Mouse (Mus musculus) MEL (cell line): ENCODE results near the gene 1600014C10Rik. TPM values are rescaled to one million over a fixed set of nuclear protein-coding genes. Genes with fewer than 3 reads are reported as not detected.

ENCODE experiments used
- DNase-seq: peaks from one replicate; pipeline ENCODE4 v3.0.0; 2011; ENCODE audit warnings: low read depth, low spot score
- H3K27ac ChIP-seq: 2 replicates; pipeline ENCODE4 v1.5.1; 2012; ENCODE audit warnings: low read depth, mild to moderate bottlenecking, control low read depth, low read length, moderate library complexity; ENCODE audit not compliant: control insufficient read depth
- H3K27me3 ChIP-seq, 2 experiments: fragments of 150-350 bp in 1 of 2; sonication (generic) in 1 of 2; 2 replicates each; pipeline ENCODE4 v1.6.1; 2012; ENCODE audit warnings: low read length in 2 of 2, mild to moderate bottlenecking in 2 of 2, improper control_type of control experiment in 1 of 2, moderate library complexity in 1 of 2; ENCODE audit not compliant: insufficient read depth in 2 of 2, control insufficient read depth in 1 of 2
- H3K36me3 ChIP-seq, 2 experiments: 2 replicates each; pipeline ENCODE4 v1.6.1; 2012 to 2014; ENCODE audit warnings: low read length in 2 of 2, improper control_type of control experiment in 1 of 2, inconsistent platforms in 1 of 2, mild to moderate bottlenecking in 1 of 2; ENCODE audit not compliant: insufficient read depth in 2 of 2, control insufficient read depth in 1 of 2
- H3K4me1 ChIP-seq, 2 experiments: fragments of 150-350 bp in 1 of 2; sonication (generic) in 1 of 2; 2 replicates each; pipeline ENCODE4 v1.6.1; 2012; ENCODE audit warnings: low read length in 2 of 2, improper control_type of control experiment in 1 of 2, mild to moderate bottlenecking in 1 of 2; ENCODE audit not compliant: insufficient read depth in 2 of 2, control insufficient read depth in 1 of 2
- H3K4me3 ChIP-seq, 2 experiments: fragments of 150-350 bp in 1 of 2; sonication (generic) in 1 of 2; 2 replicates each; pipeline ENCODE4 v1.5.1; 2012; ENCODE audit warnings: low read depth in 2 of 2, low read length in 2 of 2, mild to moderate bottlenecking in 2 of 2, moderate library complexity in 2 of 2, control low read depth in 1 of 2, improper control_type of control experiment in 1 of 2; ENCODE audit not compliant: control insufficient read depth in 1 of 2, insufficient read depth in 1 of 2
- H3K79me2 ChIP-seq: 2 replicates; pipeline ENCODE4 v1.6.1; 2012; ENCODE audit warnings: mild to moderate bottlenecking, low read length, moderate library complexity; ENCODE audit not compliant: control insufficient read depth, poor library complexity, insufficient read depth
- H3K9ac ChIP-seq: 2 replicates; pipeline ENCODE4 v1.6.1; 2012; ENCODE audit warnings: low read depth, mild to moderate bottlenecking, control low read depth, low read length, moderate library complexity; ENCODE audit not compliant: control insufficient read depth, poor library complexity, severe bottlenecking
- H3K9me3 ChIP-seq: fragments of 150-350 bp; sonication (generic); replicated peaks from 2 replicates; pipeline ENCODE4 v1.6.1; 2012; ENCODE audit warnings: mild to moderate bottlenecking, low read length, improper control_type of control experiment, moderate library complexity; ENCODE audit not compliant: insufficient read depth
- CTCF ChIP-seq, 3 experiments: IDR thresholded peaks in 2 of 3; conservative IDR thresholded peaks in 1 of 3; 2 replicates each; pipeline ENCODE4 v1.5.1; 2011 to 2012; ENCODE audit warnings: low read length in 3 of 3, low read depth in 2 of 3, mild to moderate bottlenecking in 2 of 3, improper control_type of control experiment in 1 of 3, inconsistent platforms in 1 of 3, mixed read lengths in 1 of 3, moderate library complexity in 1 of 3; ENCODE audit not compliant: control insufficient read depth in 1 of 3, insufficient read depth in 1 of 3, poor library complexity in 1 of 3, severe bottlenecking in 1 of 3
- E2F4 ChIP-seq: IDR thresholded peaks from 2 replicates; pipeline ENCODE4 v1.6.1; 2011; ENCODE audit warnings: low read depth, low read length, improper control_type of control experiment, borderline replicate concordance
- ELF1 ChIP-seq: IDR thresholded peaks from 2 replicates; pipeline ENCODE4 v1.6.1; 2014; ENCODE audit warnings: low read depth, mild to moderate bottlenecking, inconsistent platforms, low read length, improper control_type of control experiment, moderate library complexity
- JUND ChIP-seq: IDR thresholded peaks from 2 replicates; pipeline ENCODE4 v1.6.1; 2011; ENCODE audit warnings: low read depth, mild to moderate bottlenecking, improper control_type of control experiment, low read length
- MAFK ChIP-seq: IDR thresholded peaks from 2 replicates; pipeline ENCODE4 v1.6.1; 2011; ENCODE audit warnings: low read depth, mild to moderate bottlenecking, low read length, improper control_type of control experiment, borderline replicate concordance
- MEF2A ChIP-seq: IDR thresholded peaks from 2 replicates; pipeline ENCODE4 v1.6.1; 2014; ENCODE audit warnings: low read depth, mild to moderate bottlenecking, inconsistent platforms, low read length, improper control_type of control experiment; ENCODE audit not compliant: poor library complexity, insufficient replicate concordance, severe bottlenecking; ENCODE audit errors: extremely low read depth
- MXI1 ChIP-seq: IDR thresholded peaks from 2 replicates; pipeline ENCODE4 v1.6.1; 2011; ENCODE audit warnings: mild to moderate bottlenecking, low read depth, low read length, improper control_type of control experiment
- MYB ChIP-seq: IDR thresholded peaks from 2 replicates; pipeline ENCODE4 v1.6.1; 2011; ENCODE audit warnings: mild to moderate bottlenecking, low read depth, low read length, improper control_type of control experiment
- NELFE ChIP-seq: IDR thresholded peaks from 2 replicates; pipeline ENCODE4 v1.6.1; 2011; ENCODE audit warnings: low read depth, low read length, improper control_type of control experiment
- NRF1 ChIP-seq: IDR thresholded peaks from 2 replicates; pipeline ENCODE4 v1.6.1; 2014; ENCODE audit warnings: low read depth, mild to moderate bottlenecking, inconsistent platforms, low read length, improper control_type of control experiment, moderate library complexity; ENCODE audit not compliant: poor library complexity, insufficient read depth, severe bottlenecking
- POLR2AphosphoS2 ChIP-seq: IDR thresholded peaks from 2 replicates; pipeline ENCODE4 v1.6.1; 2011; ENCODE audit warnings: low read length, improper control_type of control experiment
- POLR2AphosphoS5 ChIP-seq: IDR thresholded peaks from 2 replicates; pipeline ENCODE4 v1.6.1; 2012; ENCODE audit warnings: low read depth, borderline replicate concordance, mild to moderate bottlenecking, inconsistent platforms, low read length, moderate library complexity, mixed read lengths
- SMC3 ChIP-seq: IDR thresholded peaks from 2 replicates; pipeline ENCODE4 v1.6.1; 2011; ENCODE audit warnings: low read depth, low read length, improper control_type of control experiment
- TAL1 ChIP-seq: IDR thresholded peaks from 2 replicates; pipeline ENCODE4 v1.6.1; 2012; ENCODE audit warnings: mild to moderate bottlenecking, inconsistent platforms, low read length, moderate library complexity, mixed read lengths
- TBP ChIP-seq: IDR thresholded peaks from 2 replicates; pipeline ENCODE4 v1.8.0; 2011; ENCODE audit warnings: low read depth, low read length, improper control_type of control experiment
- TCF12 ChIP-seq: IDR thresholded peaks from 2 replicates; pipeline ENCODE4 v1.6.1; 2014; ENCODE audit warnings: low read depth, mild to moderate bottlenecking, inconsistent platforms, low read length, improper control_type of control experiment, moderate library complexity
- USF1 ChIP-seq: IDR thresholded peaks from 2 replicates; pipeline ENCODE4 v1.6.1; 2014; ENCODE audit warnings: low read depth, mild to moderate bottlenecking, inconsistent platforms, low read length, improper control_type of control experiment, moderate library complexity
- USF2 ChIP-seq, 2 experiments: IDR thresholded peaks; 2 replicates each; pipeline ENCODE4 v1.6.1; 2011 to 2012; ENCODE audit warnings: improper control_type of control experiment in 2 of 2, low read length in 2 of 2, borderline replicate concordance in 1 of 2, inconsistent platforms in 1 of 2, low read depth in 1 of 2, mild to moderate bottlenecking in 1 of 2; ENCODE audit not compliant: insufficient read depth in 1 of 2
- ZKSCAN1 ChIP-seq: IDR thresholded peaks from 2 replicates; pipeline ENCODE4 v1.6.1; 2012; ENCODE audit warnings: low read depth, mild to moderate bottlenecking, inconsistent platforms, low read length, improper control_type of control experiment, moderate library complexity
- polyA plus RNA-seq, 2 experiments: library from polyadenylated mRNA; stranded (reverse) in 1 of 2; unstranded in 1 of 2; fragments of >175 nt in 1 of 2; fragments of >200 nt in 1 of 2; gene quantifications; 2 replicates each; pipeline versions ENCODE4 v1.2.1 to v1.2.4; 2012; ENCODE audit warnings: low replicate concordance in 2 of 2, low read depth in 1 of 2; ENCODE audit not compliant: insufficient read length in 2 of 2, insufficient read depth in 1 of 2, missing spikeins in 1 of 2
- total RNA-seq: library from RNA; depleted of rRNA; stranded (reverse); fragments of 300-350 nt; gene quantifications from 2 replicates; pipeline ENCODE4 v1.2.3, GENCODE M21; 2012

The 1600014C10Rik gene
- total and polyA plus RNA-seq, 3 experiments, result 10.2 to 14.7 TPM; not detected in 1

GRCm38 (mm10) chr7:38220866-38221265 lies 37.8 kb downstream of the 1600014C10Rik start:
- Histone ChIP-seq H3K36me3 (no peaks in the 10 kb centered on the region), H3K27ac (no peak overlapping the region), H3K9me3 (no peaks in the 10 kb centered on the region), H3K79me2 (no peaks in the 10 kb centered on the region), H3K27me3 (no peaks in the 10 kb centered on the region), H3K4me1 (no peaks in the 10 kb centered on the region), H3K4me3 (no peak overlapping the region), H3K9ac (no peak overlapping the region)
- TF ChIP-seq MAFK (no peak), CTCF (IDR thresholded peaks at IDR 0.05 in 2 of 3, conservative IDR thresholded peaks at IDR 0.05 in 1 of 3; ENCODE audit: control insufficient read depth in 1 of 3, insufficient read depth in 1 of 3, low read depth in 2 of 3, low read length in 3 of 3, poor library complexity in 1 of 3, severe bottlenecking in 1 of 3) (no peak), SMC3 (no peak), USF1 (no peak), USF2 (IDR thresholded peaks at IDR 0.05; ENCODE audit: borderline replicate concordance in 1 of 2, insufficient read depth in 1 of 2, low read depth in 1 of 2, low read length in 2 of 2) (no peak), TAL1 (no peak), TCF12 (no peak), MXI1 (no peak), TBP (no peak), NRF1 (no peak), ELF1 (no peak), MYB (no peak), MEF2A (no peak), POLR2AphosphoS2 (no peak), NELFE (no peak), POLR2AphosphoS5 (no peak), ZKSCAN1 (no peak), E2F4 (no peak)
- DNase-seq, result no peak

- H3K27me3 ChIP-seq, result no peaks in the 10 kb centered on the region
- no peaks in the 10 kb centered on the region; the same call in 1 of the 2 replicates for H3K79me2 ChIP-seq
- peaks cover 0 to 9% of the 10 kb centered on the region in 2 experiments; a peak in 1 of 4 replicates for H3K4me1 ChIP-seq
- no peak overlapping the region for H3K9ac ChIP-seq
- H3K9me3 ChIP-seq, result no peaks in the 10 kb centered on the region
- no peak for DNase-seq
- no peaks in the 10 kb centered on the region; a peak in 1 of 4 replicates for H3K36me3 ChIP-seq
- TF ChIP-seq MXI1 (no peak), TAL1 (no peak), JUND (no peak), POLR2AphosphoS2 (no peak)
- no peak overlapping the region for H3K27ac ChIP-seq
- no peak overlapping the region for H3K4me3 ChIP-seq
Observed at GRCm38 (mm10) chr7:38224577-38225369, 41.8 kb downstream of the 1600014C10Rik start.
